Mouse (Mus musculus): ENCODE measurements around the gene Gm2016. TPM values are rescaled to one million over a fixed set of nuclear protein-coding genes. Genes with fewer than 3 reads are reported as not detected.
"Not testable (repeated sequence)": the region's sequence is repeated elsewhere in the genome, so short reads cannot be mapped to it uniquely, and the experiment has no call there.

The Gm2016 gene
- polyA plus RNA-seq (2016; fragmentation: Nextera tagmentation; extraction: Ambion mirVana): not detected in 2 replicates

GRCm38 (mm10) chr12:87873772-87874171 lies at the start of gene Gm2016:
Gene Gm2016, plus strand, starts transcription at chr12:87874072.
- not testable (repeated sequence) for H3K27me3 ChIP-seq (replicated peaks); ATAC-seq (ENCODE audit: insufficient number of reproducible peaks, low FRiP score)

GRCm38 (mm10) chr12:87842239-87842638 lies 31.6 kb upstream of the Gm2016 start, which contains the start of gene Gm2001:
Gene Gm2001, minus strand, starts transcription at chr12:87842339.
- H3K4me1 ChIP-seq (replicated peaks); H3K4me3 ChIP-seq; H3K4me2 ChIP-seq; H3K27me3 ChIP-seq (replicated peaks); H3K27ac ChIP-seq (ENCODE audit: poor library complexity, severe bottlenecking); ATAC-seq (ENCODE audit: insufficient number of reproducible peaks, low FRiP score); H3K9ac ChIP-seq; H3K36me3 ChIP-seq; H3K9me3 ChIP-seq (replicated peaks): not testable (repeated sequence)
- WGBS: 71% methylated on average over 2 of the region's 2 CpGs

More at GRCm38 (mm10) chr12:87873772-87874171, at the start of gene Gm2016:
- not testable (repeated sequence) for H3K4me3 ChIP-seq; H3K4me1 ChIP-seq (replicated peaks); H3K36me3 ChIP-seq; H3K27ac ChIP-seq (ENCODE audit: poor library complexity, severe bottlenecking); H3K9me3 ChIP-seq (replicated peaks); H3K4me2 ChIP-seq; H3K9ac ChIP-seq
- WGBS: 71% methylated on average over 5 of the region's 5 CpGs

GRCm38 (mm10) chr12:87850657-87851056 lies 23.2 kb upstream of the Gm2016 start:
- not testable (repeated sequence) for H3K4me2 ChIP-seq; ATAC-seq (ENCODE audit: insufficient number of reproducible peaks, low FRiP score); H3K9ac ChIP-seq; H3K9me3 ChIP-seq (replicated peaks); H3K27me3 ChIP-seq (replicated peaks); H3K36me3 ChIP-seq; H3K4me1 ChIP-seq (replicated peaks); H3K27ac ChIP-seq (ENCODE audit: poor library complexity, severe bottlenecking); H3K4me3 ChIP-seq
- no CpG with 5 or more reads among the region's 2 CpGs for WGBS

GRCm38 (mm10) chr12:87856067-87856466 lies 17.8 kb upstream of the Gm2016 start:
- not testable (repeated sequence) for H3K4me3 ChIP-seq; H3K27ac ChIP-seq (ENCODE audit: poor library complexity, severe bottlenecking); H3K36me3 ChIP-seq; ATAC-seq (ENCODE audit: insufficient number of reproducible peaks, low FRiP score); H3K27me3 ChIP-seq (replicated peaks); H3K4me1 ChIP-seq (replicated peaks); H3K9ac ChIP-seq; H3K9me3 ChIP-seq (replicated peaks); H3K4me2 ChIP-seq
- 67% methylated on average over 1 of the region's 1 CpGs for WGBS

- H3K36me3 ChIP-seq; H3K27me3 ChIP-seq (replicated peaks); H3K27ac ChIP-seq (ENCODE audit: poor library complexity, severe bottlenecking); H3K9ac ChIP-seq; H3K9me3 ChIP-seq (replicated peaks); H3K4me3 ChIP-seq; ATAC-seq (ENCODE audit: insufficient number of reproducible peaks, low FRiP score); H3K4me1 ChIP-seq (replicated peaks); H3K4me2 ChIP-seq: not testable (repeated sequence)
- WGBS: 78% methylated on average over 23 of the region's 23 CpGs
Measured at GRCm38 (mm10) chr12:87861740-87862692, 11.9 kb upstream of the Gm2016 start.

GRCm38 (mm10) chr12:87863638-87864037 lies 10.2 kb upstream of the Gm2016 start:
- H3K4me3 ChIP-seq; H3K9me3 ChIP-seq (replicated peaks); H3K4me1 ChIP-seq (replicated peaks); H3K27me3 ChIP-seq (replicated peaks); H3K27ac ChIP-seq (ENCODE audit: poor library complexity, severe bottlenecking); H3K9ac ChIP-seq; H3K4me2 ChIP-seq; H3K36me3 ChIP-seq; ATAC-seq (ENCODE audit: insufficient number of reproducible peaks, low FRiP score): not testable (repeated sequence)
- whole genome bisulfite sequencing: 89% methylated on average over 10 of the region's 11 CpGs

- H3K4me1 ChIP-seq (replicated peaks); ATAC-seq (ENCODE audit: insufficient number of reproducible peaks, low FRiP score); H3K27me3 ChIP-seq (replicated peaks); H3K27ac ChIP-seq (ENCODE audit: poor library complexity, severe bottlenecking); H3K9ac ChIP-seq; H3K4me3 ChIP-seq; H3K36me3 ChIP-seq; H3K4me2 ChIP-seq; H3K9me3 ChIP-seq (replicated peaks): not testable (repeated sequence)
- 71% methylated on average over 2 of the region's 2 CpGs for WGBS
Measured at GRCm38 (mm10) chr12:87864048-87864447, 9.8 kb upstream of the Gm2016 start.

- not testable (repeated sequence) for ATAC-seq (ENCODE audit: insufficient number of reproducible peaks, low FRiP score); H3K36me3 ChIP-seq; H3K9me3 ChIP-seq (replicated peaks)
Measured at GRCm38 (mm10) chr12:87895070-87895469, 21.2 kb downstream of the Gm2016 start, which contains the start of gene Gm2022. Gene Gm2022, plus strand, starts transcription at chr12:87895370.

GRCm38 (mm10) chr12:87919721-87920120 lies 45.8 kb downstream of the Gm2016 start, which contains the start of gene Gm2035:
Gene Gm2035, minus strand, starts transcription at chr12:87919857.
- not testable (repeated sequence) for H3K4me2 ChIP-seq; ATAC-seq (ENCODE audit: insufficient number of reproducible peaks, low FRiP score); H3K9ac ChIP-seq; H3K27me3 ChIP-seq (replicated peaks); H3K27ac ChIP-seq (ENCODE audit: poor library complexity, severe bottlenecking); H3K4me3 ChIP-seq; H3K36me3 ChIP-seq; H3K9me3 ChIP-seq (replicated peaks); H3K4me1 ChIP-seq (replicated peaks)
- WGBS: 64% methylated on average over 2 of the region's 2 CpGs

More at GRCm38 (mm10) chr12:87895070-87895469, 21.2 kb downstream of the Gm2016 start, which contains the start of gene Gm2022:
- WGBS: 94% methylated on average over 1 of the region's 1 CpGs
- not testable (repeated sequence) for H3K4me2 ChIP-seq; H3K27me3 ChIP-seq (replicated peaks); H3K27ac ChIP-seq (ENCODE audit: poor library complexity, severe bottlenecking); H3K9ac ChIP-seq; H3K4me3 ChIP-seq; H3K4me1 ChIP-seq (replicated peaks)
